Mouse (Mus musculus): Measurements from ENCODE around the gene Gm28870.
"Not testable (repeated sequence)": the region's sequence is repeated elsewhere in the genome, so short reads cannot be mapped to it uniquely, and the experiment has no call there.

The Gm28870 gene

DNA sequence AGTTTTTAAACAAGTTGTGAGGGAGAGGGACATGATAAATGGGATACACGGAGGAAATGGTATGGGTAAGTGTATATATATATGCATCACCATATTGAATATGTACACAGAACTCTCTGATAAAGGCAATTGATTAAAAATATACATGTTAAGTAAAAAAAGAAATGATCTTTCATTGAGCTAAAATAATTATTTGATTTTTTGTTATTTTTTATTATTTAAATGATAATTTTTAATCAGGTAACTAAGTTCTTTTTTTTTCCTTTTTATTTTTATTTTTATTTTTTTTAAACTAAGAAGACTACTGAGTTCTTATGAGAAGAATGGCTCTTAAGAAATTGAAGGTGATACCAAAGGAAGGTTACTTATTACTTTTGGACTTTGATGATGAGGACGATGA is at the start of gene Gm28870:
Gene Gm28870 (plus strand): TSS at position 301 of the 400 bp plus-strand sequence.
- DNase-seq (ENCODE audit: low spot score): not testable (repeated sequence)

All from urinary bladder, postnatal 14 days (tissue).